9 mouse cellular contexts compared by ENCODE assay signal in genomic region chr17:48031521-48032430, GRCm38 (mm10). TPM values are rescaled to one million over a fixed set of nuclear protein-coding genes. Genes with fewer than 3 reads are reported as not detected.
DNase-seq lines count a peak whose midpoint lies in the region; ATAC-seq and TF ChIP-seq lines count a peak whose summit lies in the region.
"Had no signal": no experiment of that assay in that cellular context is flagged by ENCODE, and none has a peak within 500 bp of the region (broad histone marks: within the 10 kb centered on the region; RNA-seq: fewer than 3 reads in every experiment).

No protein-coding gene starts in this region.

- no peaks in the 10 kb centered on the region for H3K27me3 ChIP-seq in heart, embryonic 13.5 days (replicated peaks)
- H3K27me3 ChIP-seq in liver, embryonic 11.5 days (replicated peaks; ENCODE audit: control insufficient read depth, insufficient read depth, low read length) = peaks cover 21% of the 10 kb centered on the region

- H3K36me3 ChIP-seq in heart, embryonic 13.5 days = no peaks in the 10 kb centered on the region
- H3K36me3 ChIP-seq in liver, embryonic 11.5 days (ENCODE audit: control insufficient read depth, insufficient read depth, low read length) = no peaks in the 10 kb centered on the region

- peak overlapping the region; percentile 89 for H3K4me2 ChIP-seq in heart, embryonic 13.5 days
- peak overlapping the region; percentile 74 for H3K4me2 ChIP-seq in liver, embryonic 11.5 days

- ATAC-seq in heart, embryonic 13.5 days (ENCODE audit: extremely low read depth, insufficient number of reproducible peaks, low FRiP score, low TSS enrichment) = no peak
- peak; percentile 55 for ATAC-seq in liver, embryonic 11.5 days (replicated peaks; ENCODE audit: low FRiP score)
- no peak for ATAC-seq in inflammation-experienced regulatory T-cells, adult 6 months

- peak overlapping the region; percentile 55 for H3K4me3 ChIP-seq in heart, embryonic 13.5 days
- no peak overlapping the region for H3K4me3 ChIP-seq in bone marrow, adult 2 months (replicated peaks; ENCODE audit: control insufficient read depth, low read depth, low read length)
- peak overlapping the region; percentile 34 for H3K4me3 ChIP-seq in liver, embryonic 11.5 days (ENCODE audit: low read depth, low read length)

- 0 out of 2 replicates have a peak, but pooled peaks have one; percentile 9 for TF ChIP-seq CTCF in bone marrow, adult 2 months (IDR thresholded peaks at IDR 0.05; ENCODE audit: control insufficient read depth, insufficient read depth, low read length)

- DNase-seq in heart, postnatal 14 days = no peak
- peak; percentile 26 for DNase-seq in gastrocnemius, postnatal 25 days
- peak; percentile 66 for DNase-seq in liver, embryonic 11.5 days (ENCODE audit: low spot score)
- peak; percentile 90 for DNase-seq in neural tube, embryonic 10.5 days (ENCODE audit: extremely low spot score, low spot score)
- no peak for DNase-seq in frontal cortex, postnatal 10 days (ENCODE audit: low spot score in 2 of 2)

- peak overlapping the region; percentile 1; the same call in 1 of the 2 replicates for H3K27ac ChIP-seq in heart, embryonic 13.5 days (replicated peaks)
- H3K27ac ChIP-seq in bone marrow, adult 2 months (ENCODE audit: control insufficient read depth, insufficient read depth, low read depth, low read length, poor library complexity) = no peak overlapping the region
- H3K27ac ChIP-seq in liver, embryonic 11.5 days (ENCODE audit: low read depth, low read length) = no peak overlapping the region

- intact Hi-C loops in heart, postnatal 14 days (cut with DNase I) = no loop called here

- 7% methylated on average over 42 of the region's 42 CpGs for WGBS in heart, embryonic 13.5 days
- 18% methylated on average over 42 of the region's 42 CpGs for WGBS in bone marrow, adult 2 months
- WGBS in liver, embryonic 11.5 days = 8% methylated on average over 42 of the region's 42 CpGs

- H3K9ac ChIP-seq in heart, embryonic 13.5 days = peak overlapping the region; percentile 82
- H3K9ac ChIP-seq in liver, embryonic 11.5 days (ENCODE audit: low read depth, low read length) = peak overlapping the region; percentile 42

- peaks cover 62% of the 10 kb centered on the region for H3K4me1 ChIP-seq in heart, embryonic 13.5 days
- no peaks in the 10 kb centered on the region; the same call in 1 of the 2 replicates for H3K4me1 ChIP-seq in bone marrow, adult 2 months (ENCODE audit: control insufficient read depth, insufficient read depth, low read length)
- peaks cover 33% of the 10 kb centered on the region for H3K4me1 ChIP-seq in liver, embryonic 11.5 days (replicated peaks; ENCODE audit: control insufficient read depth, insufficient read depth, low read length)

- H3K9me3 ChIP-seq in heart, embryonic 13.5 days = no peaks in the 10 kb centered on the region
- no peaks in the 10 kb centered on the region for H3K9me3 ChIP-seq in liver, embryonic 11.5 days (ENCODE audit: control insufficient read depth, low read length)

- TF ChIP-seq POLR2A in bone marrow, adult 2 months (IDR thresholded peaks at IDR 0.05; ENCODE audit: borderline replicate concordance, control insufficient read depth, low read depth, low read length) = no peak

RNA-seq across cellular contexts. Expression of gene 1700122O11Rik, which starts 6.3 kb away (rescaled TPM):
- not detected in 2 replicates for polyA plus RNA-seq in heart, embryonic 13.5 days (2015; fragmentation: Nextera tagmentation; extraction: Ambion mirVana)
- not detected for total RNA-seq in heart, postnatal 14 days (2021)
- polyA plus RNA-seq in bone marrow, adult 2 months (2011; ENCODE audit: insufficient read depth, insufficient read length, low replicate concordance, missing spikeins) = not detected in 2 replicates
- not detected for total RNA-seq in gastrocnemius, postnatal 25 days (2021)
- not detected in 2 replicates for polyA plus RNA-seq in liver, embryonic 11.5 days (2014; fragmentation: Nextera tagmentation; extraction: Ambion mirVana)
- not detected for polyA plus RNA-seq in inflammation-experienced regulatory T-cells, adult 6 months (2017; shearing (Covaris generic))
- total RNA-seq: liver, adult 2 months had no signal
- polyA plus RNA-seq: liver, adult 2 months had no signal

RNA-seq across cellular contexts. Expression of gene 1700067P10Rik, which starts 57.3 kb away (rescaled TPM):
- polyA plus RNA-seq in heart, embryonic 13.5 days (2015; fragmentation: Nextera tagmentation; extraction: Ambion mirVana) = not detected in 2 replicates
- total RNA-seq in heart, postnatal 14 days (2021) = not detected
- not detected in 2 replicates for polyA plus RNA-seq in bone marrow, adult 2 months (2011; ENCODE audit: insufficient read depth, insufficient read length, low replicate concordance, missing spikeins)
- total RNA-seq in gastrocnemius, postnatal 25 days (2021) = not detected
- not detected in 2 replicates for polyA plus RNA-seq in liver, embryonic 11.5 days (2014; fragmentation: Nextera tagmentation; extraction: Ambion mirVana)
- not detected for polyA plus RNA-seq in inflammation-experienced regulatory T-cells, adult 6 months (2017; shearing (Covaris generic))
- total RNA-seq: liver, adult 2 months had no signal
- polyA plus RNA-seq: liver, adult 2 months had no signal

Comparison
In these comparisons a context has a peak if more than half of its experiments do, and no peak if none do; other contexts are left out.
1. DNase-seq: peak in gastrocnemius, postnatal 25 days (single experiment), liver, embryonic 11.5 days (single experiment) and neural tube, embryonic 10.5 days (single experiment); none in heart, postnatal 14 days (0 of 2) and frontal cortex, postnatal 10 days (0 of 2).